Mouse (Mus musculus) forelimb bud, embryonic 11.5 days (tissue): ENCODE results near the gene Rftn2.
"Not testable (repeated sequence)": the region's sequence is repeated elsewhere in the genome, so short reads cannot be mapped to it uniquely, and the experiment has no call there.

ENCODE experiments used
- DNase-seq: peaks from one replicate; pipeline ENCODE4 v3.0.0-alpha.2; 2012; ENCODE audit warnings: low read depth, low spot score

The Rftn2 gene

DNA sequence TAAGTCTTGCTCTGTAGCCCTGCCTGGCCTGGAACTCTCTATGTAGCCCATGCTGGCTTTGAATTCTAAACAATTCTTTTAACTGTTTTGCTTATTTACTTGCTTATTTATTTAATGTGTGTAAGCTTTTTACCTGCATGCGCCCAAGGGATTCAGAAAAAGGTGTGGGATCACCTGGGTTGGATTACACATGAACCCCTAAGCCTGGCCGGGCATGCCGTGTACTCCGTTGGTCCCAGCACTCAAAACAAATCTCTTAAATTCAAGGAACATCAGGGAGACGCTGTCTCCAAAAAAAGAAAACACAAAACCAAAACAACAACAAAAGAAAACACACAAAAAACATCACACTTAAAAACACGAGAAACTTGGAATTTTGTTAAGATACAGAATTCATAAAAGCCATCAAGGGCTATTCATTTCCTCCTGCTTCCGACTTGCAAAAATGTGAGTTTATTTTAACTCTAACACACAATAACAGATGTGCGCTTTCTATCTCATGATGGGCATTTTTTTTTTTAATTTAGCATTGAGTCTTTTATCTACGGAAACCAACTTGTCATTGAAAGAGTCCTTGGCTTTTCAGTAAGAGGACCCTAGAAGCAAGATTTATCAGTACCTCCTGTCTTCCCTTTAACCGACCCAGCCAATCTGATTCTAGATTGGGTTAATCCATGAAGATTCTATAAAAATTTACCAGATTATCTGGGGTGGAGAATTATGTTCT, 96.2 kb downstream of the Rftn2 start:
- no peak for DNase-seq

DNA sequence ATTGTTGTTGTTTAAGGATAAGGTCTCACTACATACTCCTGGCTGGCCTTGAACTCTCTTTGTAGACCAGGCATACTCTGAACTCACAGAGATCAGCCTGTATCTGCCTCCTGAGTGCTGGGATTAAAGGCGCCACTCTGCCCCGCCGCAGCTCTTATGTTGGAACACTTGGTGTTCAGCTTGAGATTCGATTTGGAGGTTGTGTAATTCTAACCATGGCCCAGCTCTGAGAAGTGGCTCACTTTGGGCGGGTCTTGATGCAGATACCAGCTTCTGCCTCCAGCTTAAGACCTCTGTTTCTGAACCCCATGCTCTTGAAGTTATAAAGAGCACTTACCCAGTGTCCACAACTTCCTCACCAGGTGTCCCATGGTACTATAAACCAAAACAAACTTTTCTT, 96.9 kb downstream of the Rftn2 start:
- DNase-seq = no peak

DNA sequence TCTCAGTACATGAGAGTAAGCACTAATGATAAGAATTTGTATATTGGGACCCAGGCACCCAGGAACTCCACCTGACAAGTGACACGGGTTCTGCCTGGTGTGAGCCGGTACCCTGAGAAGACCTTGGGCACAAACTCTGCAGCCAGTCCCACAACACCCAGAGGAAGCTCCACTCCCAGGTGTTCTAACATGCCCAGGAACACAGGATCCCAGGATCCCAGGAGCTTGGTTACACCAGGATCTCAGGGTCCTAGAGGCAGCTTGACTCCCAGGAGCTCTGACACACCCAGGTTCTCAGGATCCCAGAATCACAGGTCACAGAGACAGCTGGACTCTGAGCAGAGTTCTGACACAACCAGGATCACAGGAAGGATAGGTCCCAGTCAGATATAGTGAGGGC, 102.4 kb downstream of the Rftn2 start:
- DNase-seq = not testable (repeated sequence)

DNA sequence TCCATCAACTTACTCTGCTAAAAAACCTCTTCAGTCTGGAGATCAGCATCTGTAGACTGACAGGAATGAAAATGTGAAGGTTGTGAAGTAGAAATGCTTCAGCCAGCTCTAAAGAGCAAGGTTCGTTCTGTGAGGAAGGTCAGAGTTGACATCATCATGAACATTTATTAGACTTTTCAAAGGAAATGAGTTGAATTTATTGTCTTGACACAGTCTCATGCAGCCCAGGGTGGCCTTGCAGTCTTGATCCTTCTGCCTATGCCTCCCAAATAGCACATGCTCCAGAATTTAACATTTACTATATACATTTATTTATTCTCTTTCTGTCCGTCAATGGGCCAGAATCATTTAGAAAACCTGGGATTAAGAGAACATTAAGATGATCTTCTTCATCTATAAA, 103.0 kb downstream of the Rftn2 start:
- no peak for DNase-seq

DNA sequence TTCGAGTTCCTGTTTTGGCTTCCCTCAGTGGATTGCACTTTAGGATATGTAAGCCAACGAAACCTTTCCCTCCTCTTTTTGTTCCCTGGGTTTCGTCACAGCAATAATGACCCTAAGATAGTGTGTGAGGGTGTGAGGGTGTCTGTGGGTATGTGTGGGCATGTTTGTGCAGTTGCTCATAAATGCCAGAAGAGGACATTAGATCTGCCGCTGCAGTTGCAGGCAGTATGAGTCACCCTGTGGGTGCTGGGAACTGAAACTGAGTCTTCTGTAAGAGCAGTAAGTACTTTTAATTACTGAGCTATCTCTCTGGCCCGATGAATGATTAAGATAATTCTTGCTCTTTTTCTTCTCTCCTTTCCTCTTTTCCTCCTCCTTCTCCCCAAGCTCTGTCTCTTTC, 103.5 kb downstream of the Rftn2 start:
- DNase-seq = no peak
